Mouse (Mus musculus): Measurements from ENCODE around the gene Strbp. TPM values are rescaled to one million over a fixed set of nuclear protein-coding genes. Genes with fewer than 3 reads are reported as not detected.

The Strbp gene
- 85.6 and 87.9 TPM in 2 replicates for polyA plus RNA-seq (2014; fragmentation: Nextera tagmentation; extraction: Ambion mirVana)

- H3K36me3 ChIP-seq (ENCODE audit: control insufficient read depth, insufficient read depth, low read length): no peaks in the 10 kb centered on the region
- H3K4me2 ChIP-seq (ENCODE audit: low read depth): peak within 1 kb of the TSS; percentile 90
- H3K4me3 ChIP-seq (ENCODE audit: low read depth, low read length): peak within 1 kb of the TSS; percentile 95
- peaks cover 8% of the 10 kb centered on the region for H3K4me1 ChIP-seq (ENCODE audit: control insufficient read depth, insufficient read depth, low read length)
- 0 out of 2 replicates have a peak, but pooled peaks cover 3% of the 10 kb centered on the region for H3K27me3 ChIP-seq (ENCODE audit: control insufficient read depth, insufficient read depth, low read length)
- DNase-seq (ENCODE audit: low spot score): peak; percentile 96
- peak; percentile 88 for ATAC-seq (ENCODE audit: insufficient read depth, low FRiP score, low TSS enrichment)
- under 1% methylated on average over 91 of the region's 98 CpGs for WGBS
- H3K27ac ChIP-seq (ENCODE audit: low read depth, low read length): peak within 1 kb of the TSS; percentile 93
- H3K9me3 ChIP-seq (ENCODE audit: control insufficient read depth, low read length): no peaks in the 10 kb centered on the region
- H3K9ac ChIP-seq (ENCODE audit: low read length): peak within 1 kb of the TSS; percentile 93
Observed at GRCm38 (mm10) chr2:37703230-37703954, at the start of gene Strbp. TSS of gene Strbp (minus strand) at chr2:37703859.

- Histone ChIP-seq H3K36me3 (ENCODE audit: control insufficient read depth, insufficient read depth, low read length) (no peaks in the 10 kb centered on the region), H3K9ac (ENCODE audit: low read length) (no peak overlapping the region), H3K9me3 (ENCODE audit: control insufficient read depth, low read length) (no peaks in the 10 kb centered on the region), H3K4me2 (ENCODE audit: low read depth) (no peak overlapping the region), H3K27me3 (ENCODE audit: control insufficient read depth, insufficient read depth, low read length) (no peaks in the 10 kb centered on the region), H3K27ac (ENCODE audit: low read depth, low read length) (no peak overlapping the region), H3K4me3 (ENCODE audit: low read depth, low read length) (no peak overlapping the region), H3K4me1 (ENCODE audit: control insufficient read depth, insufficient read depth, low read length) (no peaks in the 10 kb centered on the region)
- DNase-seq (ENCODE audit: low spot score) (no peak), ATAC-seq (ENCODE audit: insufficient read depth, low FRiP score, low TSS enrichment) (no peak)
- WGBS: 96% methylated on average over 1 of the region's 1 CpGs
Observed at GRCm38 (mm10) chr2:37751114-37751513, 47.5 kb upstream of the Strbp start.

- H3K9me3 ChIP-seq (ENCODE audit: control insufficient read depth, low read length): no peaks in the 10 kb centered on the region
- no peaks in the 10 kb centered on the region for H3K36me3 ChIP-seq (ENCODE audit: control insufficient read depth, insufficient read depth, low read length)
- no peak overlapping the region for H3K9ac ChIP-seq (ENCODE audit: low read length)
- no peak overlapping the region for H3K4me3 ChIP-seq (ENCODE audit: low read depth, low read length)
- ATAC-seq (ENCODE audit: insufficient read depth, low FRiP score, low TSS enrichment) (no peak), DNase-seq (ENCODE audit: low spot score) (no peak)
- 73% methylated on average over 6 of the region's 6 CpGs for WGBS
- no peak overlapping the region for H3K27ac ChIP-seq (ENCODE audit: low read depth, low read length)
- H3K4me1 ChIP-seq (ENCODE audit: control insufficient read depth, insufficient read depth, low read length): no peaks in the 10 kb centered on the region
- H3K4me2 ChIP-seq (ENCODE audit: low read depth): no peak overlapping the region
- H3K27me3 ChIP-seq (ENCODE audit: control insufficient read depth, insufficient read depth, low read length): no peaks in the 10 kb centered on the region
Observed at GRCm38 (mm10) chr2:37749323-37749722, 45.7 kb upstream of the Strbp start.

- no peak overlapping the region for H3K27ac ChIP-seq (ENCODE audit: low read depth, low read length)
- ATAC-seq (ENCODE audit: insufficient read depth, low FRiP score, low TSS enrichment): no peak
Observed at GRCm38 (mm10) chr2:37748442-37749066, 44.9 kb upstream of the Strbp start.

GRCm38 (mm10) chr2:37747909-37748308 lies 44.2 kb upstream of the Strbp start:
- Histone ChIP-seq H3K4me2 (ENCODE audit: low read depth) (no peak overlapping the region), H3K4me3 (ENCODE audit: low read depth, low read length) (no peak overlapping the region), H3K36me3 (ENCODE audit: control insufficient read depth, insufficient read depth, low read length) (no peaks in the 10 kb centered on the region), H3K9ac (ENCODE audit: low read length) (no peak overlapping the region), H3K27me3 (ENCODE audit: control insufficient read depth, insufficient read depth, low read length) (no peaks in the 10 kb centered on the region), H3K9me3 (ENCODE audit: control insufficient read depth, low read length) (no peaks in the 10 kb centered on the region), H3K4me1 (ENCODE audit: control insufficient read depth, insufficient read depth, low read length) (no peaks in the 10 kb centered on the region), H3K27ac (ENCODE audit: low read depth, low read length) (no peak overlapping the region)
- DNase-seq (ENCODE audit: low spot score) (no peak), ATAC-seq (ENCODE audit: insufficient read depth, low FRiP score, low TSS enrichment) (no peak)
- 45% methylated on average over 2 of the region's 2 CpGs for WGBS

More at GRCm38 (mm10) chr2:37748442-37749066, 44.9 kb upstream of the Strbp start:
- DNase-seq (ENCODE audit: low spot score): no peak
- H3K9ac ChIP-seq (ENCODE audit: low read length): no peak overlapping the region
- H3K9me3 ChIP-seq (ENCODE audit: control insufficient read depth, low read length): no peaks in the 10 kb centered on the region
- H3K4me1 ChIP-seq (ENCODE audit: control insufficient read depth, insufficient read depth, low read length): no peaks in the 10 kb centered on the region
- H3K4me3 ChIP-seq (ENCODE audit: low read depth, low read length): no peak overlapping the region
- no peaks in the 10 kb centered on the region for H3K27me3 ChIP-seq (ENCODE audit: control insufficient read depth, insufficient read depth, low read length)
- WGBS: 41% methylated on average over 10 of the region's 10 CpGs
- no peak overlapping the region for H3K4me2 ChIP-seq (ENCODE audit: low read depth)
- H3K36me3 ChIP-seq (ENCODE audit: control insufficient read depth, insufficient read depth, low read length): no peaks in the 10 kb centered on the region

GRCm38 (mm10) chr2:37746293-37747049 lies 42.8 kb upstream of the Strbp start:
- Histone ChIP-seq H3K9me3 (ENCODE audit: control insufficient read depth, low read length) (no peaks in the 10 kb centered on the region), H3K4me2 (ENCODE audit: low read depth) (no peak overlapping the region), H3K4me1 (ENCODE audit: control insufficient read depth, insufficient read depth, low read length) (no peaks in the 10 kb centered on the region), H3K36me3 (ENCODE audit: control insufficient read depth, insufficient read depth, low read length) (no peaks in the 10 kb centered on the region), H3K27me3 (ENCODE audit: control insufficient read depth, insufficient read depth, low read length) (no peaks in the 10 kb centered on the region), H3K9ac (ENCODE audit: low read length) (no peak overlapping the region), H3K4me3 (ENCODE audit: low read depth, low read length) (no peak overlapping the region), H3K27ac (ENCODE audit: low read depth, low read length) (no peak overlapping the region)
- DNase-seq (ENCODE audit: low spot score) (no peak), ATAC-seq (ENCODE audit: insufficient read depth, low FRiP score, low TSS enrichment) (no peak)
- 90% methylated on average over 5 of the region's 5 CpGs for WGBS

- no peaks in the 10 kb centered on the region for H3K27me3 ChIP-seq (ENCODE audit: control insufficient read depth, insufficient read depth, low read length)
- no peaks in the 10 kb centered on the region for H3K9me3 ChIP-seq (ENCODE audit: control insufficient read depth, low read length)
- H3K9ac ChIP-seq (ENCODE audit: low read length): no peak overlapping the region
- DNase-seq (ENCODE audit: low spot score) (no peak), ATAC-seq (ENCODE audit: insufficient read depth, low FRiP score, low TSS enrichment) (no peak)
- H3K36me3 ChIP-seq (ENCODE audit: control insufficient read depth, insufficient read depth, low read length): no peaks in the 10 kb centered on the region
- no peak overlapping the region for H3K27ac ChIP-seq (ENCODE audit: low read depth, low read length)
- H3K4me1 ChIP-seq (ENCODE audit: control insufficient read depth, insufficient read depth, low read length): no peaks in the 10 kb centered on the region
- 90% methylated on average over 10 of the region's 10 CpGs for whole genome bisulfite sequencing
- no peak overlapping the region for H3K4me2 ChIP-seq (ENCODE audit: low read depth)
- no peak overlapping the region for H3K4me3 ChIP-seq (ENCODE audit: low read depth, low read length)
Observed at GRCm38 (mm10) chr2:37744773-37745395, 41.2 kb upstream of the Strbp start.

- H3K4me1 ChIP-seq (ENCODE audit: control insufficient read depth, insufficient read depth, low read length): no peaks in the 10 kb centered on the region
- H3K9ac ChIP-seq (ENCODE audit: low read length): no peak overlapping the region
- WGBS: 79% methylated on average over 20 of the region's 20 CpGs
- DNase-seq (ENCODE audit: low spot score) (no peak), ATAC-seq (ENCODE audit: insufficient read depth, low FRiP score, low TSS enrichment) (no peak)
- H3K27me3 ChIP-seq (ENCODE audit: control insufficient read depth, insufficient read depth, low read length): no peaks in the 10 kb centered on the region
- no peak overlapping the region for H3K27ac ChIP-seq (ENCODE audit: low read depth, low read length)
- no peaks in the 10 kb centered on the region for H3K9me3 ChIP-seq (ENCODE audit: control insufficient read depth, low read length)
- H3K4me3 ChIP-seq (ENCODE audit: low read depth, low read length): no peak overlapping the region
- no peak overlapping the region for H3K4me2 ChIP-seq (ENCODE audit: low read depth)
- H3K36me3 ChIP-seq (ENCODE audit: control insufficient read depth, insufficient read depth, low read length): no peaks in the 10 kb centered on the region
Observed at GRCm38 (mm10) chr2:37741806-37742554, 38.3 kb upstream of the Strbp start.
